Mouse (Mus musculus): ENCODE measurements at regions not wholly inside any gene's neighbourhood (a gene's known extent, or its start where the extent isn't known, plus 50 kb on each side); places are given as distances from the start of the nearest gene placed in this dataset.

- DNase-seq: no peak
These were observed 370.3 kb downstream of the Mllt3 start for GRCm38 (mm10) chr4:87662876-87663275.

- DNase-seq: no peak
These were observed 374.8 kb downstream of the Mllt3 start for GRCm38 (mm10) chr4:87658316-87658715.

- no peak for DNase-seq
These were observed 375.3 kb downstream of the Mllt3 start for GRCm38 (mm10) chr4:87657855-87658254.

GRCm38 (mm10) chr4:87653440-87654165, 379.6 kb downstream of the Mllt3 start:
- no peak for DNase-seq

- no peak for DNase-seq
These were observed 380.7 kb downstream of the Mllt3 start for GRCm38 (mm10) chr4:87652314-87652934.

- no peak for DNase-seq
These were observed 381.9 kb downstream of the Mllt3 start for GRCm38 (mm10) chr4:87651275-87651674.

GRCm38 (mm10) chr4:87650837-87651236, 382.3 kb downstream of the Mllt3 start:
- no peak for DNase-seq

- DNase-seq: no peak
These were observed 382.8 kb downstream of the Mllt3 start for GRCm38 (mm10) chr4:87650393-87650792.

- DNase-seq: no peak
These were observed 384.2 kb downstream of the Mllt3 start for GRCm38 (mm10) chr4:87648919-87649318.

- DNase-seq: no peak
These were observed 384.9 kb downstream of the Mllt3 start for GRCm38 (mm10) chr4:87647932-87648911.

GRCm38 (mm10) chr4:87642002-87642401, 391.2 kb downstream of the Mllt3 start:
- DNase-seq: no peak

GRCm38 (mm10) chr4:87641551-87641950, 391.6 kb downstream of the Mllt3 start:
- DNase-seq: no peak

GRCm38 (mm10) chr4:87638380-87638646, 394.9 kb downstream of the Mllt3 start:
- no peak for DNase-seq

GRCm38 (mm10) chr4:87637629-87638379, 395.4 kb downstream of the Mllt3 start:
- no peak for DNase-seq

GRCm38 (mm10) chr4:87611116-87611515, 380.8 kb upstream of the Slc24a2 start:
- DNase-seq: no peak

GRCm38 (mm10) chr4:87593644-87594043, 363.4 kb upstream of the Slc24a2 start:
- no peak for DNase-seq

- no peak for DNase-seq
These were observed 360.5 kb upstream of the Slc24a2 start for GRCm38 (mm10) chr4:87590797-87591196.

- DNase-seq: no peak
These were observed 347.9 kb upstream of the Slc24a2 start for GRCm38 (mm10) chr4:87578164-87578563.

GRCm38 (mm10) chr4:87570950-87571349, 340.7 kb upstream of the Slc24a2 start:
- DNase-seq: no peak

- DNase-seq: peak; percentile 14
These were observed 340.2 kb upstream of the Slc24a2 start for GRCm38 (mm10) chr4:87570470-87570891.

- DNase-seq: no peak
These were observed 336.3 kb upstream of the Slc24a2 start for GRCm38 (mm10) chr4:87566616-87567015.

GRCm38 (mm10) chr4:87554912-87555311, 324.6 kb upstream of the Slc24a2 start:
- no peak for DNase-seq

Measured in right cerebral cortex, postnatal 25 days (tissue).